20 mouse cellular contexts compared by ENCODE assay signal in genomic region chr10:28516147-28516546, GRCm38 (mm10).
DNase-seq lines count a peak whose midpoint lies in the region; ATAC-seq lines count a peak whose summit lies in the region.
"Had no signal": no experiment of that assay in that cellular context is flagged by ENCODE, and none has a peak within 500 bp of the region (broad histone marks: within the 10 kb centered on the region; RNA-seq: fewer than 3 reads in every experiment).

No protein-coding gene starts in this region.

- H3K27ac ChIP-seq in forebrain, embryonic 12.5 days, result no peak overlapping the region
- H3K27ac ChIP-seq in hindbrain, embryonic 16.5 days (ENCODE audit: low read depth, low read length), result no peak overlapping the region
- H3K27ac ChIP-seq: forebrain, embryonic 10.5 days; hindbrain, embryonic 15.5 days; limb, embryonic 15.5 days had no signal

- H3K9me3 ChIP-seq in forebrain, embryonic 12.5 days, result no peaks in the 10 kb centered on the region
- H3K9me3 ChIP-seq in hindbrain, embryonic 16.5 days (ENCODE audit: control insufficient read depth, low read length), result no peaks in the 10 kb centered on the region
- H3K9me3 ChIP-seq: forebrain, embryonic 10.5 days; hindbrain, embryonic 15.5 days; limb, embryonic 15.5 days had no signal

- peak; percentile 87 for ATAC-seq in megakaryocyte, adult 5-6 weeks (ENCODE audit: poor library complexity, severe bottlenecking)
- no peak for ATAC-seq in forebrain, embryonic 12.5 days (ENCODE audit: low FRiP score)
- no peak for ATAC-seq in hindbrain, embryonic 16.5 days

- no peak overlapping the region for H3K9ac ChIP-seq in forebrain, embryonic 12.5 days
- no peak overlapping the region for H3K9ac ChIP-seq in hindbrain, embryonic 16.5 days (ENCODE audit: low read depth, low read length)
- H3K9ac ChIP-seq: hindbrain, embryonic 15.5 days; limb, embryonic 15.5 days had no signal

- H3K27me3 ChIP-seq in forebrain, embryonic 12.5 days, result no peaks in the 10 kb centered on the region
- no peaks in the 10 kb centered on the region for H3K27me3 ChIP-seq in hindbrain, embryonic 16.5 days (replicated peaks; ENCODE audit: control insufficient read depth, insufficient read depth, low read length)
- H3K27me3 ChIP-seq: hindbrain, embryonic 15.5 days; limb, embryonic 15.5 days had no signal

- WGBS in forebrain, embryonic 12.5 days, result 93% methylated on average over 5 of the region's 5 CpGs
- 96% methylated on average over 5 of the region's 5 CpGs for WGBS in hindbrain, embryonic 16.5 days

- H3K36me3 ChIP-seq in forebrain, embryonic 12.5 days (replicated peaks), result no peaks in the 10 kb centered on the region
- H3K36me3 ChIP-seq in hindbrain, embryonic 16.5 days (ENCODE audit: control insufficient read depth, insufficient read depth, low read length), result no peaks in the 10 kb centered on the region
- H3K36me3 ChIP-seq: forebrain, embryonic 10.5 days; hindbrain, embryonic 15.5 days; limb, embryonic 15.5 days had no signal

- no peak overlapping the region for H3K4me3 ChIP-seq in forebrain, embryonic 12.5 days (replicated peaks)
- no peak overlapping the region for H3K4me3 ChIP-seq in hindbrain, embryonic 16.5 days (ENCODE audit: low read length)
- H3K4me3 ChIP-seq: forebrain, embryonic 10.5 days; hindbrain, embryonic 15.5 days; limb, embryonic 15.5 days; myocyte had no signal

- H3K4me1 ChIP-seq in forebrain, embryonic 12.5 days, result no peaks in the 10 kb centered on the region
- H3K4me1 ChIP-seq in hindbrain, embryonic 16.5 days (ENCODE audit: control insufficient read depth, insufficient read depth, low read depth, low read length), result no peaks in the 10 kb centered on the region
- H3K4me1 ChIP-seq: forebrain, embryonic 10.5 days; hindbrain, embryonic 15.5 days; limb, embryonic 15.5 days had no signal

- no peak overlapping the region for H3K4me2 ChIP-seq in forebrain, embryonic 12.5 days
- no peak overlapping the region for H3K4me2 ChIP-seq in hindbrain, embryonic 16.5 days (ENCODE audit: low read length)
- H3K4me2 ChIP-seq: heart, embryonic 11.5 days; hindbrain, embryonic 15.5 days; limb, embryonic 15.5 days had no signal

- DNase-seq in CD4-positive, CD25-positive, alpha-beta regulatory T cell, adult 2 months (ENCODE audit: low read depth, low spot score), result peak; percentile 64
- peak; percentile 50 for DNase-seq in T-cell, adult 2 months (ENCODE audit: low spot score)
- DNase-seq in thymus, postnatal 0 days (ENCODE audit: low spot score), result peak; percentile 64
- DNase-seq in urinary bladder, postnatal 14 days (ENCODE audit: low spot score), result no peak
- DNase-seq in adrenal gland, adult 18-20 months (ENCODE audit: low spot score in 2 of 2), result no peak
- DNase-seq: cerebellum, adult 9-10 months; gastrocnemius, postnatal 10 days; heart, postnatal 14 days; kidney, postnatal 4 days; lung, postnatal 36 days; midbrain, embryonic 14.5 days; right cerebral cortex, adult 18-20 months had no signal

Comparison
In these comparisons a context has a peak if more than half of its experiments do, and no peak if none do; other contexts are left out.
1. DNase-seq: peak in CD4-positive, CD25-positive, alpha-beta regulatory T cell, adult 2 months (single experiment), T-cell, adult 2 months (single experiment) and thymus, postnatal 0 days (single experiment); none in urinary bladder, postnatal 14 days (single experiment) and adrenal gland, adult 18-20 months (0 of 2).